Mouse (Mus musculus): ENCODE data around the gene Spag5.
A peak's percentile ranks its signal among the peaks of the same experiment; 100 is the strongest.

Spag5 gene

GRCm38 (mm10) chr11:78349441-78350358 lies 48.4 kb downstream of the Spag5 start:
- DNase-seq (ENCODE audit: low read depth, low spot score): no peak

GRCm38 (mm10) chr11:78353081-78353480 lies 51.8 kb downstream of the Spag5 start:
- DNase-seq (ENCODE audit: low read depth, low spot score): no peak

- no peak for DNase-seq (ENCODE audit: low read depth, low spot score)
Observed at GRCm38 (mm10) chr11:78354905-78355304, 53.6 kb downstream of the Spag5 start.

GRCm38 (mm10) chr11:78355471-78356238 lies 54.3 kb downstream of the Spag5 start:
- peak; percentile 82 for DNase-seq (ENCODE audit: low read depth, low spot score)

- DNase-seq (ENCODE audit: low read depth, low spot score): peak; percentile 86
Observed at GRCm38 (mm10) chr11:78358330-78359007, 57.1 kb downstream of the Spag5 start.

GRCm38 (mm10) chr11:78360125-78360788 lies 58.9 kb downstream of the Spag5 start:
- DNase-seq (ENCODE audit: low read depth, low spot score): peak; percentile 95

GRCm38 (mm10) chr11:78360789-78361131 lies 59.4 kb downstream of the Spag5 start:
- no peak for DNase-seq (ENCODE audit: low read depth, low spot score)

GRCm38 (mm10) chr11:78363309-78364007 lies 62.1 kb downstream of the Spag5 start:
- no peak for DNase-seq (ENCODE audit: low read depth, low spot score)

GRCm38 (mm10) chr11:78364103-78364502 lies 62.8 kb downstream of the Spag5 start:
- DNase-seq (ENCODE audit: low read depth, low spot score): no peak

GRCm38 (mm10) chr11:78367456-78368225 lies 66.3 kb downstream of the Spag5 start:
- DNase-seq (ENCODE audit: low read depth, low spot score): no peak

- DNase-seq (ENCODE audit: low read depth, low spot score): peak; percentile 80
Observed at GRCm38 (mm10) chr11:78370389-78370788, 69.1 kb downstream of the Spag5 start.

GRCm38 (mm10) chr11:78371711-78372110 lies 70.4 kb downstream of the Spag5 start:
- no peak for DNase-seq (ENCODE audit: low read depth, low spot score)
